Mouse (Mus musculus) spleen, adult 18-20 months (tissue): ENCODE measurements around the gene Akap6.

ENCODE experiments used
- DNase-seq, 2 experiments: peaks; one replicate each; pipeline ENCODE4 v3.0.0; 2022; ENCODE audit warnings: mixed read lengths in 2 of 2

Gene Akap6

GRCm38 (mm10) chr12:52699146-52699545 lies at the start of gene Akap6:
TSS of gene Akap6 (plus strand) at chr12:52699383.
- DNase-seq: no peak

DNA sequence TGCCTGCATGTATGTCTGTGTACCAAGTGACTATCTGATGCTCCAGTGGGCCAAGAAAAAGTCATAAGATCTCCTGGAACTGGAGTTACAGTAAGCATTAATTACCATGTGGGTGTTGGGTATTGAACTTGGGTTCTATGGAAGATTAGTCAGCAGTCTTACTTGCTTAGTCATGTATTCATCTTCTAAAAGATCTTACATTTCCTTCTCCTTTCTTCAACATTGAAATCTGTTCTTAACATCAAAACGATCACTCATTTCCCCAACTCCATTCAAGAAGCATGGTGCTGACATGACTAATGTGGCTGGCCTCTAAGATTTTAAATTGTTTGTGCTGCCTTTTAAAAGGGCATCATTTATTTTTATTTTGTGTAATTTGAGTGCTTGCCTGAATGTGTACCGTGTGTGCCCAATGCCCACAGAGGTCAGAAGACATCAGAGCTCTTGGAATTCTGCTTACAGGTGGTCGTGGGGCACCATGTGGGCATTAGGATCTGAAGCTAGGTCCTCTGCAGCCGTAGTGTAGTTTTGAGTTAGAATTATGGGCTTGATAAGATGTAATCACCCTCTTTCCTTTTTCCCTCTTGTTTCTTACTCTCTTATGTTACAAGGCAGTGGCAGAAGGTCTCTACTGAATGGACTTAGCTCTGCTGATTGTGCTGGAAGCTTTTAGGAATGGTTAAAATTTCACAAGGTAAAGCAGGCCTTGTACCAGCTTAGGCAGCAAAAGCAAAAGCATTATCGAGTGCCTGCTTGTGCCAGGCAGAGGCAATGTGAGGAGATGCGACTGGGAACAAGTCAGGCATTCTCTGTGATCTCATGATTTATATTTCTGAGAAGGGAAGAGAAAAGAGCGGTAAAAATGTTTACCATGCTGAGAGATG lies 36.0 kb upstream of the Akap6 start:
- no peak for DNase-seq

- DNase-seq: no peak
Observed at GRCm38 (mm10) chr12:52664944-52665343, 34.2 kb upstream of the Akap6 start.

GRCm38 (mm10) chr12:52671436-52671835 lies 27.7 kb upstream of the Akap6 start:
- no peak for DNase-seq

DNA sequence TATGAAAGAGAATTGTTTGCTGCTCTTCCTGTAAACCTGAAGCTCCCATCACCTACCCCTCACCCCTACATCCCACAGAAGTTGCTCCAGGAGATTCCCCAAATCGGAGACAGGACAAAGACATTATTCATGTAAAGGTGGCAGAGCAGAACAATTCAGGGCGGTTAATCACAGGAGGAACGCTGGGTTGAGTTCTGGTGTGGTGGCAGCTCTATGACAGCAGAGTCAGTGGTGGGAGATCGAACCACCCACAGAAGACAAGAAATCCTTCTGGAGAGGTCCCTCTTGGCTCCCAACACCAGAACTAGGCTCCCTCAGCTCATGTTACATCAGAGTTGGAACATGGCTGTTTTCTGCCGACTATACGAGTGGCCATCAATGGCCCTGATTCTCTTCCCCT lies 27.2 kb upstream of the Akap6 start:
- no peak for DNase-seq

- DNase-seq: no peak
Observed at GRCm38 (mm10) chr12:52673361-52673960, 25.7 kb upstream of the Akap6 start.

DNA sequence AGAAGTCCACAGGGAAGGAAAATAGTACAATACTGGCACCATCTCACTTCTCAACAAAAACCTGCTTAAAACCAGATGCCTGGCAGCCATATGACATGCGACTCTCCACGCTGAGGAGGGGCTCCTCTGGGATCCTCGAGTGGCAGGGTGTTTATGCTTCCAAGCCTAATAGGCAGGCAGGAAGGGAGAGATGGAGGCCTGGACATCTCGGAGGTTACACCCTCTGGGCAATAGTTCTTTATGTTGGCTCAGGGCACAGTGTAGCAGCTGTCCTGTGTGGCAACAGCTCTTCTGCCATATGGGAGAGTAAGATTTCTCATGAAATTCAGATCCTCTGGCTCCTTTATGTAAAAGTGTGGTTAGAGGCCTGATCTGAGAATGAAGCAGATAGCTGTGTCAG lies 24.2 kb upstream of the Akap6 start:
- DNase-seq: no peak

- DNase-seq: no peak
Observed at GRCm38 (mm10) chr12:52687355-52687754, 11.8 kb upstream of the Akap6 start.

- no peak for DNase-seq
Observed at GRCm38 (mm10) chr12:52688712-52689111, 10.5 kb upstream of the Akap6 start.

GRCm38 (mm10) chr12:52691552-52691951 lies 7.6 kb upstream of the Akap6 start:
- no peak for DNase-seq

DNA sequence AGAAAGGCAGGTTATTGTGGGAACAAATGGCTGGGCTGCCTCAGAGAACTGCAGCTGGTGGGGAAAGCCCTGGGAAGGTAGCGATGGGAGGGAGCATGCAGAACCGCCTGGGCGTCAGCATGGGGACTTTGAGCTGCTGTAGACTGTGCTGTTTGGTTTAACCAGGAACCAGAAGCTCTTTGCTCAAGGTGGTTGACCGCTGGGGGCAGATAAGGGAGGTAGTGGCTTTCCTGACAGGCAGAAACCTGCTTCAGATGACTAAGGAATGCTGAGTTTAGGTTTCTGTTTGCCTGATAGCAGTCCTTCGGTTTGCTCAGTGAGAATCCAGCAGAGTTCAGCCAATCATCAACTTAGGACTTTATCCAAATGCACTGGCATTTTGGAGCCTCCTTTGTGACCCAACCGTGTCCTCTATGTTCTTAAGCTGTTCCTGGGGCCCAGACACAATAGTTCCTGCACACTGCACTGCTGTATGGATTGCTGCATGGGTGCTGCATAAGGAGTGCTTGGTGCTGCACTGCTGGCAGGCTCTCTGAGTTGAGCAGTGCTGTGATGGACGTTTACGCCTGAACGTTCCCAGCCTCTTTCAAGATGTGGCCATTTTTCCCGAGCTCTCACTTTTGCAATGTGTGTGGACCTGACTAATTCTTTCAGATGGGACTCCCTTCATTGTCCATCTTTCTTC lies 6.8 kb upstream of the Akap6 start:
- no peak for DNase-seq

DNA sequence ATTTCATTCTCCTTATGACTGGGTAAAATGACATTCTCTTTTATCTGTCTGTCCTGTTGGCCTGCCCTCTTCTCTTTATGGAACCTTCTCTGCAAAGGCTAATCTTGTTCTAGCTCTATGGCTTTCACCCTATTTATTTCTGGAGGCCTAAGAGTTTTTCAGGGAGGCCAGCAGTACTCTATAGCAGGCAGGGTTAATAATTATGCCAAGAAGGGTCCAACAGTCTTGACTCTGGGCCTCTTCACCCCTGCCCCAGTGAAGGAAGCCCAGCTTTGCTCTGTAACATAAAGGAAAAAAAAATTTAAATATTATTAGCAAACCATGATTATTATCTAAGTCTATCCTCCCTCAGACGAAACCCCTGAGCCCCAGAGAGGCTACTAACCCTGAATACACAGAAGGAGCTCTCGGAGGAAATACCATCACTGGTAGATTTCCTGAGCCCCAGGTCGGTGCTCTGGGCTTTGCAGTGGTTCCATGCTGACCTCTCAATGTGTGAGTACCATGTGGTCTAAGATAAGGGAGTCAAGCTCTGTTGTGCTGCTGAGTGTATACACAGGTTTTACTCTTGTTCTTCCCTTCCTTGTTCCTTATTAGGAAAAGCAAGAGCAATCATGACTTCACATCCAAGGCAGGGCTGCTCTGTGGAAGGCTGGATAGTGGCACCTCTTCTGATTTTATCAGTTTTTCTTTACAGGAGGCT lies 1.6 kb upstream of the Akap6 start:
- no peak for DNase-seq

GRCm38 (mm10) chr12:52698276-52698930 lies 780 bp upstream of the Akap6 start:
- DNase-seq: no peak

DNA sequence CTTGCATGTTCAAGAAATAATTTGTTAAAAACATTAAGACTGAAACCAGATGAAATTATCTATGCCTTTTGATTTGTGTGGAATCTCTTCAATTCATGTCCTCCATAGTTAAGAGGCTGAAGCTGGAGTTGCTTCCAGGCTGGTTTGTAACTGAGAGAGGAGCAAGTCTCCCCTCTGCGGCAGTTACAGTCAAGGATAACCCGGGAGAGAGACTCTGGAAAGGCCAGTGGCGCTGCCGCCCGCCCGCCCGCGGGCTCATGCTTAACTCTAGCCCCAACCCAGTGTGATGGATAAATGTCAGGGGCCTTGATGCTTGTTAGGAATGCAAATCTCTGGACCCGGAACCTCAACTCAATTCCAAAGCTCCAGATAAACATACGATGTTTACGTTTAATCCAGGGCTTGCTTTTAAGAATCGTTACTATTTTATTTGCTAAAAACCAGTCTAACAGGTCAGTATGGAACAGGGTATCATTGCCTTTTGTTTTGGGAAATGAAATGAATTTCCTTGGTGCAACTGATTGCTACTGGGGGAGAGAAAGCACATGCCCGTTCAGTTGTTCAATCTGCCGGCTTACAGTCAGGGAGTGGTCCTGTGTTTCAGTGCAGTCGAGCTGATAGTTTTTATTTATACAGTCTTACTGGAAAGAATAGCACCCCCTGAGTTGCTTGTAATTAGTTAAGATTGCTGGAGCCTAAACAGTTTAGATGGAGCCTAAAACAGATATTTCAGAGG lies 946 bp downstream of the Akap6 start:
- no peak for DNase-seq

DNA sequence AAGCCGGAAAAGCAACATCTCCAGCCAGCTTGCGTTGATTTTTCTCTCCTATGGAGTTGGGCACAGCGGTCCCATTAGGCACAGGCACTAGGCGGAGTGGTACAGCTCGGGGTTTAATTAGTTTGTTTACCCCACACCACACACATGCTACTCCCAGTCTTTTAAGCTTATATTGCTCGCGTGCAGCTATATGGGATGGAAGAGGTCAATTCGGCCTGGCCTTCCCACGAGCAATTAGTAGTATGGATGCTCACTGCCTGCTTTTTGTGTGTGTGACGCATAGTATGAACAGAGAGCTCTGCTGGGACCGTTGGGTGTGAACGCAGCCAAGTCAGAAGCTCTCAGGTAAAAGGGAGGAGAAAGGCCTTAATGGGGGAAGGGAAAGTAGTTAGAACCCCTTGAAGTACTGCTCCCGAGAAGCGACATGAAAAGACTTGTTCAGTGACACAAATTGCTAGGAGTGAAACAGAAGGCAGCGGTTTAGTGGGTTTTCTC lies 1.6 kb downstream of the Akap6 start:
- DNase-seq: no peak

DNA sequence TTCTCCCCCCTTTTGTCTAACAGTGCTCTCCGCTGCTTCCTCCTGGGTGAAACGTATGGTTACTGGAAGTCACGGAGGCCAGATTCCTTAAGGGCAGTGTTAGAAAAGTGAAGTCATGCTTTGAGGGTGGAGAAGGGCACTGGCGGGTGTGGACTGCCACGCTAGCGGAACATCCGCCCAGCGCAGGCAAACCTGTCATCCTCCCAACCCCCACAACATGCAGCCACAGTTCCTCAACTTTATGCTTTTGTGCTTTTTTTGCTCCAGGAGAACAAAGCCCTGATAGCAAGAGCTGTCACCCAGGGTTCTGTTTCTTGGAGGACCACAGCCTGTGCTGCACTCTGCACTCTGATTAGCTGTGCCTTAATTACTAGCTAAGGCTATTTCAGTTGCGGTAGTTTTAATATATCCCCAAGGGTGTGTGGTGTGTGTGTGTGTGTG lies 2.0 kb downstream of the Akap6 start:
- peak in 1 of 2 experiments; percentile 4 for DNase-seq

GRCm38 (mm10) chr12:52702368-52702967 lies 3.3 kb downstream of the Akap6 start:
- DNase-seq: no peak

GRCm38 (mm10) chr12:52704081-52704480 lies 4.9 kb downstream of the Akap6 start:
- no peak for DNase-seq

DNA sequence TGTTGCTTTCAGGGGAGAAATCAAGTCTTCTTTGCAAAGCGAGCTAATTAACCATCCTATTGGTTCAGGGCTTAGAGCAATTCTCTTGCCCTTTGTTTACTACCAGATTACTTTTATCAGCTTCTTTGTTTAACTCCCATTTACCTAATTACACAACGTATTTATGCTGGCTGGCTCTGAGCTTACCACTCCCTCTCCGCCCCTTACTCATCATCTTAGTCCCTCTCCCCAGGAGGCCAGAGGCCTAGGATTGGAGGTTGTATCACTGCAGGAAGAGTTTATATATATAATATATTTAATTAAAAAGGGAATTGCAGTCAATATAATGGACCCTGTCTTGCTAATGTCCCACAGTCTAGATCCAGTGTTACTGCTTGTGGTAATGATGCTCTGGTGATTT lies 5.6 kb downstream of the Akap6 start:
- no peak for DNase-seq

DNA sequence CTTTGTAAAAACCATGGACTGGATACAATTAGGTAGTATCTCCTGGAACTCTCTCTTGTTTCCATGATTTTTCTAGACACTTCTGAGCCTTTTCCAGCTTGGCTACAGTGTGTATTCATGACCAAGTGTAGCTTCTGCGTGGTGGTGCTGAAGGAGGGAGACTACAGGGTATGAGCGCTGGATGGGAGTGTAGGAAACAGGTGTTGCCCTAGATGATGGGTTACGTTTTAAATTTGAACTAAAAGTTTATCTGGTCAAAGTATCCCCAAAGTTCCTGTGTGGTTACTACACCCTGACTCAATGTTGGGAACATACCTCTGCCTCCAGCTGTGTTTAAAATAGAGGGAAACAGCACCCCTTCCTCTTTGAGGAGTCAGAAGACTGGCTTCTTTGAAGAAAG lies 12.2 kb downstream of the Akap6 start:
- no peak for DNase-seq
